Mouse (Mus musculus) kidney, postnatal 0 days (tissue): Measurements from ENCODE around the gene Pign. TPM values are rescaled to one million over a fixed set of nuclear protein-coding genes. Genes with fewer than 3 reads are reported as not detected.

Experiments
- ATAC-seq: fragments of 200-750 bp; cut with Nextera tagmentation; replicated peaks from 2 replicates; pipeline ENCODE4 v1.8.0; 2017; ENCODE audit warnings: low read depth, moderate number of reproducible peaks, moderate TSS enrichment, moderate library complexity; ENCODE audit not compliant: low FRiP score
- DNase-seq: peaks from one replicate; pipeline ENCODE4 v3.0.0-alpha.2; 2016; ENCODE audit warnings: low spot score
- H3K27ac ChIP-seq: fragments of 300-500 bp; sonication (generic); 2 replicates; pipeline ENCODE4 v1.5.1; 2014; ENCODE audit warnings: mild to moderate bottlenecking
- H3K27me3 ChIP-seq: fragments of 300-500 bp; sonication (generic); 2 replicates; pipeline ENCODE4 v1.6.1; 2014; ENCODE audit warnings: low read length, mixed read lengths; ENCODE audit not compliant: insufficient read depth
- H3K36me3 ChIP-seq: fragments of 300-500 bp; sonication (generic); 2 replicates; pipeline ENCODE4 v1.6.1; 2014; ENCODE audit warnings: low read length, mixed read lengths; ENCODE audit not compliant: insufficient read depth
- H3K4me1 ChIP-seq: fragments of 300-500 bp; sonication (generic); replicated peaks from 2 replicates; pipeline ENCODE4 v1.6.1; 2014; ENCODE audit warnings: antibody characterized with exemption, low read length, mixed read lengths; ENCODE audit not compliant: insufficient read depth
- H3K4me2 ChIP-seq: fragments of 300-500 bp; sonication (generic); 2 replicates; pipeline ENCODE4 v1.6.1; 2014; ENCODE audit warnings: mild to moderate bottlenecking, low read length, moderate library complexity, mixed read lengths
- H3K4me3 ChIP-seq: fragments of 300-500 bp; sonication (generic); replicated peaks from 2 replicates; pipeline ENCODE4 v1.5.1; 2014; ENCODE audit warnings: low read depth, low read length
- H3K9ac ChIP-seq: fragments of 300-500 bp; sonication (generic); 2 replicates; pipeline ENCODE4 v1.6.1; 2014; ENCODE audit warnings: low read depth, low read length
- H3K9me3 ChIP-seq: fragments of 300-500 bp; sonication (generic); replicated peaks from 2 replicates; pipeline ENCODE4 v1.6.1; 2016; ENCODE audit warnings: low read length, inconsistent platforms, mixed read lengths
- CTCF ChIP-seq: IDR thresholded peaks from 2 replicates; pipeline ENCODE4 v1.5.1; 2016; ENCODE audit warnings: antibody characterized with exemption, low read depth, mild to moderate bottlenecking, moderate library complexity
- WGBS: fragments of 180-500 bp; shearing (Covaris S2); extraction: QIAGEN DNeasy Blood & Tissue Kit; methylation state at CpG from one replicate; pipeline ENCODE4 v1.1.7; 2014; 5-methylcytosine and 5-hydroxymethylcytosine counted together
- polyA plus RNA-seq: library from polyadenylated mRNA; unstranded; fragments of >200 nt; fragmentation: Nextera tagmentation; extraction: Ambion mirVana; gene quantifications from 2 replicates; pipeline ENCODE4 v1.2.1, GENCODE M21; 2015

Gene Pign
- polyA plus RNA-seq: 8.4 and 9.6 TPM in 2 replicates

- no peaks in the 10 kb centered on the region for H3K36me3 ChIP-seq
- 0% methylated on average over 41 of the region's 41 CpGs for WGBS
- H3K4me1 ChIP-seq: peaks cover 4% of the 10 kb centered on the region; the same call in 1 of the 2 replicates
- DNase-seq (peak; percentile 100), ATAC-seq (peak; percentile 99)
- H3K27me3 ChIP-seq: no peaks in the 10 kb centered on the region
- TF ChIP-seq CTCF: peak; percentile 42; the same call in 1 of the 2 replicates
- no peaks in the 10 kb centered on the region for H3K9me3 ChIP-seq
- peak within 1 kb of the TSS; percentile 97 for H3K4me2 ChIP-seq
- H3K4me3 ChIP-seq: peak within 1 kb of the TSS; percentile 98
- peak within 1 kb of the TSS; percentile 95 for H3K9ac ChIP-seq
- peak within 1 kb of the TSS; percentile 87 for H3K27ac ChIP-seq
Observed at GRCm38 (mm10) chr1:105663171-105663961, at the start of gene Pign, which contains the start of gene Relch. Gene Pign (minus strand): TSS chr1:105663677. Gene Relch (plus strand): TSS chr1:105663861.

- H3K27ac ChIP-seq: no peak overlapping the region
- no peak for DNase-seq
- no peak overlapping the region for H3K9ac ChIP-seq
- ATAC-seq: no peak
- H3K4me3 ChIP-seq: no peak overlapping the region
- H3K4me1 ChIP-seq: no peaks in the 10 kb centered on the region
- H3K36me3 ChIP-seq: peaks cover 14% of the 10 kb centered on the region; the same call in 1 of the 2 replicates
- no peak for TF ChIP-seq CTCF
- H3K4me2 ChIP-seq: no peak overlapping the region
- H3K27me3 ChIP-seq: no peaks in the 10 kb centered on the region
- 94% methylated on average over 2 of the region's 2 CpGs for WGBS
- H3K9me3 ChIP-seq: no peaks in the 10 kb centered on the region
Observed at GRCm38 (mm10) chr1:105712822-105713221, 49.3 kb upstream of the Pign start.

- Histone ChIP-seq H3K4me1 (no peaks in the 10 kb centered on the region), H3K4me3 (no peak overlapping the region), H3K27ac (no peak overlapping the region), H3K27me3 (no peaks in the 10 kb centered on the region), H3K9me3 (no peaks in the 10 kb centered on the region), H3K36me3 (peaks cover 8% of the 10 kb centered on the region; the same call in 1 of the 2 replicates), H3K4me2 (no peak overlapping the region), H3K9ac (no peak overlapping the region)
- peak; percentile 70 for TF ChIP-seq CTCF
- WGBS: 15% methylated on average over 1 of the region's 1 CpGs
- ATAC-seq (no peak), DNase-seq (peak; percentile 47)
Observed at GRCm38 (mm10) chr1:105711227-105711626, 47.8 kb upstream of the Pign start.

- no peaks in the 10 kb centered on the region for H3K9me3 ChIP-seq
- H3K36me3 ChIP-seq: peaks cover 11% of the 10 kb centered on the region; the same call in 1 of the 2 replicates
- TF ChIP-seq CTCF: no peak
- H3K4me3 ChIP-seq: no peak overlapping the region
- H3K27me3 ChIP-seq: no peaks in the 10 kb centered on the region
- H3K4me1 ChIP-seq: no peaks in the 10 kb centered on the region
- DNase-seq (no peak), ATAC-seq (no peak)
- no peak overlapping the region for H3K9ac ChIP-seq
- H3K27ac ChIP-seq: no peak overlapping the region
- 49% methylated on average over 2 of the region's 2 CpGs for WGBS
- no peak overlapping the region for H3K4me2 ChIP-seq
Observed at GRCm38 (mm10) chr1:105709415-105709814, 45.9 kb upstream of the Pign start.

- no peaks in the 10 kb centered on the region for H3K9me3 ChIP-seq
- H3K4me3 ChIP-seq: no peak overlapping the region
- H3K36me3 ChIP-seq: 0 out of 2 replicates have a peak, but pooled peaks cover 6% of the 10 kb centered on the region
- ATAC-seq (no peak), DNase-seq (no peak)
- no peak overlapping the region for H3K4me2 ChIP-seq
- H3K4me1 ChIP-seq: no peaks in the 10 kb centered on the region
- H3K27me3 ChIP-seq: no peaks in the 10 kb centered on the region
- H3K9ac ChIP-seq: no peak overlapping the region
- H3K27ac ChIP-seq: no peak overlapping the region
- TF ChIP-seq CTCF: no peak
- WGBS: 91% methylated on average over 4 of the region's 4 CpGs
Observed at GRCm38 (mm10) chr1:105700984-105701530, 37.6 kb upstream of the Pign start.

GRCm38 (mm10) chr1:105695581-105695980 is 32.1 kb upstream of the Pign start:
- 86% methylated on average over 2 of the region's 2 CpGs for WGBS
- no peaks in the 10 kb centered on the region for H3K9me3 ChIP-seq
- H3K4me1 ChIP-seq: no peaks in the 10 kb centered on the region
- H3K36me3 ChIP-seq: no peaks in the 10 kb centered on the region
- TF ChIP-seq CTCF: no peak
- H3K27ac ChIP-seq: no peak overlapping the region
- no peak overlapping the region for H3K9ac ChIP-seq
- DNase-seq (no peak), ATAC-seq (no peak)
- no peak overlapping the region for H3K4me2 ChIP-seq
- H3K4me3 ChIP-seq: no peak overlapping the region
- no peaks in the 10 kb centered on the region for H3K27me3 ChIP-seq
